Mouse (Mus musculus): ENCODE measurements around the gene Cacna1e.

Gene Cacna1e

GRCm38 (mm10) chr1:154622666-154623653 lies 261.3 kb downstream of the Cacna1e start:
- DNase-seq (ENCODE audit: low spot score): no peak

- no peak for DNase-seq (ENCODE audit: low spot score)
These were observed 266.4 kb downstream of the Cacna1e start for GRCm38 (mm10) chr1:154617743-154618455.

- no peak for DNase-seq (ENCODE audit: low spot score)
These were observed 268.5 kb downstream of the Cacna1e start for GRCm38 (mm10) chr1:154615759-154616158.

GRCm38 (mm10) chr1:154608516-154608915 lies 275.8 kb downstream of the Cacna1e start:
- DNase-seq (ENCODE audit: low spot score): no peak

- no peak for DNase-seq (ENCODE audit: low spot score)
These were observed 276.9 kb downstream of the Cacna1e start for GRCm38 (mm10) chr1:154607406-154607805.

GRCm38 (mm10) chr1:154605601-154606000 lies 278.7 kb downstream of the Cacna1e start:
- no peak for DNase-seq (ENCODE audit: low spot score)

- no peak for DNase-seq (ENCODE audit: low spot score)
These were observed 280.5 kb downstream of the Cacna1e start for GRCm38 (mm10) chr1:154603781-154604180.

GRCm38 (mm10) chr1:154602531-154602930 lies 281.8 kb downstream of the Cacna1e start:
- DNase-seq (ENCODE audit: low spot score): no peak

GRCm38 (mm10) chr1:154582516-154582915 lies 301.8 kb downstream of the Cacna1e start:
- DNase-seq (ENCODE audit: low spot score): no peak

- no peak for DNase-seq (ENCODE audit: low spot score)
These were observed 304.4 kb downstream of the Cacna1e start for GRCm38 (mm10) chr1:154579929-154580328.

- no peak for DNase-seq (ENCODE audit: low spot score)
These were observed 305.6 kb downstream of the Cacna1e start for GRCm38 (mm10) chr1:154578748-154579147.

GRCm38 (mm10) chr1:154576418-154576817 lies 307.9 kb downstream of the Cacna1e start:
- DNase-seq (ENCODE audit: low spot score): peak; percentile 39

- DNase-seq (ENCODE audit: low spot score): no peak
These were observed 318.3 kb downstream of the Cacna1e start for GRCm38 (mm10) chr1:154566026-154566425.

- no peak for DNase-seq (ENCODE audit: low spot score)
These were observed 328.5 kb downstream of the Cacna1e start for GRCm38 (mm10) chr1:154555811-154556210.

- DNase-seq (ENCODE audit: low spot score): no peak
These were observed 331.2 kb downstream of the Cacna1e start for GRCm38 (mm10) chr1:154553132-154553531.

- DNase-seq (ENCODE audit: low spot score): no peak
These were observed 346.9 kb downstream of the Cacna1e start for GRCm38 (mm10) chr1:154537445-154537844.

GRCm38 (mm10) chr1:154536763-154537162 lies 347.5 kb downstream of the Cacna1e start:
- DNase-seq (ENCODE audit: low spot score): no peak

- peak; percentile 39 for DNase-seq (ENCODE audit: low spot score)
These were observed 351.0 kb downstream of the Cacna1e start for GRCm38 (mm10) chr1:154532987-154533940.

- no peak for DNase-seq (ENCODE audit: low spot score)
These were observed 354.6 kb downstream of the Cacna1e start for GRCm38 (mm10) chr1:154529666-154530065.

GRCm38 (mm10) chr1:154528803-154529202 lies 355.5 kb downstream of the Cacna1e start:
- DNase-seq (ENCODE audit: low spot score): no peak

GRCm38 (mm10) chr1:154520715-154521114 lies 363.6 kb downstream of the Cacna1e start:
- no peak for DNase-seq (ENCODE audit: low spot score)

GRCm38 (mm10) chr1:154515350-154515749 lies 369.0 kb downstream of the Cacna1e start:
- DNase-seq (ENCODE audit: low spot score): no peak

Data from left cerebral cortex, adult 11 months (tissue).